Mouse (Mus musculus): ENCODE measurements around the gene Dpp6. TPM values are rescaled to one million over a fixed set of nuclear protein-coding genes. Genes with fewer than 3 reads are reported as not detected.

Gene Dpp6
- polyA plus RNA-seq, 1 experiment from 2014 or later, result 100 TPM

- no peak for ATAC-seq (ENCODE audit: low read depth)
- H3K27me3 ChIP-seq (ENCODE audit: control insufficient read depth, insufficient read depth, low read length), result no peaks in the 10 kb centered on the region
- H3K4me1 ChIP-seq (ENCODE audit: control insufficient read depth, insufficient read depth, low read length), result no peaks in the 10 kb centered on the region
- no peak overlapping the region for H3K4me3 ChIP-seq (ENCODE audit: low read depth, low read length)
- no peaks in the 10 kb centered on the region for H3K36me3 ChIP-seq (ENCODE audit: control insufficient read depth, insufficient read depth, low read length)
- H3K27ac ChIP-seq (ENCODE audit: low read depth, low read length), result no peak overlapping the region
- no peaks in the 10 kb centered on the region for H3K9me3 ChIP-seq (ENCODE audit: control insufficient read depth, low read length)
- no peak overlapping the region for H3K9ac ChIP-seq (replicated peaks; ENCODE audit: low read depth, low read length)
- no peak overlapping the region for H3K4me2 ChIP-seq (ENCODE audit: low read depth, low read length)
Observed at GRCm38 (mm10) chr5:27433584-27433983, 616.6 kb downstream of the Dpp6 start.

DNA sequence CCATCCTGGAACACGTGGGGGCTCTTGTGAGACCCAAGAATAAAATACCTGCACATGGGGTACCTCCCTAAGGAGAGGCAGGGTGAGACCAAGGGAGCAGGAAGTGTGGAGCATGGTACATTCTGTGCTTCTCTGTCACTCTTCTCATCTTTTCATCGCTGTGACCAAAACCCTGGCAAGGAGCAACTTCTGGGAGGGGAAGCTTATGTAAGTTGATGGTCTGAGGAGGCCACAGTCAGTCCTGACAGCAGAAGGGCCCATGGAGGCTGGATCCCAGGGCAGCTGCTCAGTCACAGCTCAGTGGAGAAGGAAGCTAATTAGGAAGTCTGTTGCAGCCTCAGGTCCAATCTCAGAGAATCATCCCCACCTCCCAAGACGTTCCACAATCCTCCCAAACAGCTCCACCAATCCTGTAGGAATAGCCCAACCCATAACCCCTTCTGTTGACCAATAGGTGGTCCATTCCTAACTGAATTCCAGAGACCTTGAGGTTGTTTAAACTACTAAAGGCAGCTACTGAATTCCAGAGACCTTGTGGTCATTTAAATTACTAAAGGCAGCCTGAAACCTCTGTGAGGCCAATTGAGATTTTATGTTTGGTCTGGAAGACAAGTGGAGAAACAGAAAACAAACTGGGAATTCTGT is 636.3 kb downstream of the Dpp6 start:
- H3K4me3 ChIP-seq (ENCODE audit: low read depth, low read length), result no peak overlapping the region
- H3K36me3 ChIP-seq (ENCODE audit: control insufficient read depth, insufficient read depth, low read length), result no peaks in the 10 kb centered on the region
- H3K4me1 ChIP-seq (ENCODE audit: control insufficient read depth, insufficient read depth, low read length), result no peaks in the 10 kb centered on the region
- ATAC-seq (ENCODE audit: low read depth), result no peak
- no peak overlapping the region for H3K4me2 ChIP-seq (ENCODE audit: low read depth, low read length)
- 33% methylated on average over 3 of the region's 3 CpGs for WGBS
- no peaks in the 10 kb centered on the region for H3K27me3 ChIP-seq (ENCODE audit: control insufficient read depth, insufficient read depth, low read length)
- no peak overlapping the region for H3K27ac ChIP-seq (ENCODE audit: low read depth, low read length)
- H3K9ac ChIP-seq (replicated peaks; ENCODE audit: low read depth, low read length), result no peak overlapping the region
- no peaks in the 10 kb centered on the region for H3K9me3 ChIP-seq (ENCODE audit: control insufficient read depth, low read length)

DNA sequence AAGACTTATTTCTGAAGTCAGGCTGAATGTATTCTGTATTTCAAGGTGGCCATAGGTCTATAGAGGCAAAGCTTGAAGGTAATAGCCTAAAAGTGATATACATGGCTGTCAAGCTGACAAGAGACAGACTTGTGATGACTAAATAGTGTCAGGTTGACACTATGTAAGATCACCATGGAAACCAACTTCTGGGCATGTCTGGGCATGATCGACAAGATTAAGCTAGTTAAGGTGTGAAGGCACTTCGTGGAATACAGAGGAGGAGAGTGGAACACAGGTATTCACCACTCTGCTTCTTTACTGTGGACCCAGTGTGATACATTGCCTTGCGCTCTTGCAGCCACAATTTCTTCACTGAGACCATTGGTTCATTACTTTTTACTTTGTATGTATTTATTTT is 637.4 kb downstream of the Dpp6 start:
- no peak overlapping the region for H3K9ac ChIP-seq (replicated peaks; ENCODE audit: low read depth, low read length)
- H3K36me3 ChIP-seq (ENCODE audit: control insufficient read depth, insufficient read depth, low read length), result no peaks in the 10 kb centered on the region
- ATAC-seq (ENCODE audit: low read depth), result no peak
- H3K4me2 ChIP-seq (ENCODE audit: low read depth, low read length), result no peak overlapping the region
- 93% methylated on average over 3 of the region's 3 CpGs for WGBS
- H3K27ac ChIP-seq (ENCODE audit: low read depth, low read length), result no peak overlapping the region
- H3K4me1 ChIP-seq (ENCODE audit: control insufficient read depth, insufficient read depth, low read length), result no peaks in the 10 kb centered on the region
- H3K9me3 ChIP-seq (ENCODE audit: control insufficient read depth, low read length), result no peaks in the 10 kb centered on the region
- no peaks in the 10 kb centered on the region for H3K27me3 ChIP-seq (ENCODE audit: control insufficient read depth, insufficient read depth, low read length)
- no peak overlapping the region for H3K4me3 ChIP-seq (ENCODE audit: low read depth, low read length)

DNA sequence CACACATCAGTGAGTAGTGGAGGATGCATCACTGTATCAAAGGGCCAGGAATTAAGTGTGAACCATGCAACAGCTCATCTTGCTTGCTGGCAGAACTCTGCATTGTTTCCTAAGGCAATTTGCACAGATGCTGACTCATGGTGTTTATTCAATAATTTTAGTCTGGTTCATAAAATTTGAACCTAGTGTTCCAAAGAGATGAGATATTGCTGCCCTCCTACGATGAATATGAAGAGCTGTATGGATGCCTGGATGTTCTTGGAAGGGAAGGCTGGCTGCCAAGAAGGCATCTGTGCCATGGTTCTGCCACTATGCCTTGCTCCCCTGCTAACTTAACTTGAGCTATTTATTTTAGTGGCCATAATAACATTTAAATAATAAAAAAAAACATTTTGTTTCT is 640.0 kb downstream of the Dpp6 start:
- no peak for ATAC-seq (ENCODE audit: low read depth)
- Histone ChIP-seq H3K27me3 (ENCODE audit: control insufficient read depth, insufficient read depth, low read length) (no peaks in the 10 kb centered on the region), H3K4me1 (ENCODE audit: control insufficient read depth, insufficient read depth, low read length) (no peaks in the 10 kb centered on the region), H3K9me3 (ENCODE audit: control insufficient read depth, low read length) (no peaks in the 10 kb centered on the region), H3K4me3 (ENCODE audit: low read depth, low read length) (no peak overlapping the region), H3K36me3 (ENCODE audit: control insufficient read depth, insufficient read depth, low read length) (no peaks in the 10 kb centered on the region), H3K4me2 (ENCODE audit: low read depth, low read length) (no peak overlapping the region), H3K9ac (replicated peaks; ENCODE audit: low read depth, low read length) (no peak overlapping the region), H3K27ac (ENCODE audit: low read depth, low read length) (no peak overlapping the region)
- WGBS, result 71% methylated on average over 1 of the region's 1 CpGs

DNA sequence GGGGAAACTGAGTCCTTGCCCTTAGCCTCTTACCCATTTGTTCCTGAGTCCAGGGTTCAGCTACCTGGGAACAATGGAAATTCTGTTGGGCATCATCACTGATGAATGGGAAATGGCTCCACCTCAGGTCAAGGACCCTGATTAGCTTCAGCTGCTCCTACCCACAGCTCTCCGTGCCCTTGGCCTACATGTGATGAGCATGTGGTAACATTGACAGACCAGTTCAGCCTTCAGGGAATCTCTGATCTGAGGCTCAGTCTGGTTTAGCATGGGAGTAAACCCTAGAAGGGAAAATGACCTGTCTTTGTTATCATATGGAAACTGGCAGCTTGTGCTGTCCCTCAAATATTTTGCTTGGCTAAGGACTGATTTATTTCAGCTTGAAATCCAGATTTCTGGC is 640.7 kb downstream of the Dpp6 start:
- H3K27me3 ChIP-seq (ENCODE audit: control insufficient read depth, insufficient read depth, low read length), result no peaks in the 10 kb centered on the region
- H3K9me3 ChIP-seq (ENCODE audit: control insufficient read depth, low read length), result no peaks in the 10 kb centered on the region
- H3K4me2 ChIP-seq (ENCODE audit: low read depth, low read length), result no peak overlapping the region
- H3K27ac ChIP-seq (ENCODE audit: low read depth, low read length), result no peak overlapping the region
- WGBS, result 66% methylated on average over 1 of the region's 1 CpGs
- H3K9ac ChIP-seq (replicated peaks; ENCODE audit: low read depth, low read length), result no peak overlapping the region
- H3K36me3 ChIP-seq (ENCODE audit: control insufficient read depth, insufficient read depth, low read length), result no peaks in the 10 kb centered on the region
- no peak for ATAC-seq (ENCODE audit: low read depth)
- H3K4me3 ChIP-seq (ENCODE audit: low read depth, low read length), result no peak overlapping the region
- no peaks in the 10 kb centered on the region for H3K4me1 ChIP-seq (ENCODE audit: control insufficient read depth, insufficient read depth, low read length)

DNA sequence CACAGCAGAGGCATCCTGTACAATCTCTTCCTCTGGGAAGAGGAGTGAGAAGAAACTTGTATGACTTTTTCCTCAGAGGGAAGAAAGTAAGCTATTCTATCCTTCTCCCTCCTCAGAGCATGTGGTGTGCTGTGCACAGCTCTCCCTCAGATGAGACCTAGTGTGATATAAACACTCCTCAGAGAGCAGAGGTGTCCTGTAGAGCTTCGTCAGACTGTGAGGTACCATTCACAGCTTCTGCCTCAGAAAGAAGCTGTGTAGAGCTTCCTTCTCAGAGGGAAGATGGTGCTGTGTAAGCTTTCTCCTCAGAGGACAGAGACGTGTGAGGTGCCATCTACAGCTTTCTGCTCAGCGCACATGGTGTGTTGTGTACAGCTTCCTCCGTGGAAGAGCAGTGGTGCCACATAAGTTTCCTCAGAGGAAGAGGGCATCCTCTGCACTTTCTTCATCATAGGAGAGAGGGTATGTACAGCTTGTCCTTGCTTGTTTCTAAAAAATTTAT is 658.0 kb downstream of the Dpp6 start:
- 87% methylated on average over 4 of the region's 4 CpGs for WGBS
- H3K36me3 ChIP-seq (ENCODE audit: control insufficient read depth, insufficient read depth, low read length), result no peaks in the 10 kb centered on the region
- H3K4me1 ChIP-seq (ENCODE audit: control insufficient read depth, insufficient read depth, low read length), result no peaks in the 10 kb centered on the region
- no peak for ATAC-seq (ENCODE audit: low read depth)
- no peaks in the 10 kb centered on the region for H3K27me3 ChIP-seq (ENCODE audit: control insufficient read depth, insufficient read depth, low read length)
- no peaks in the 10 kb centered on the region for H3K9me3 ChIP-seq (ENCODE audit: control insufficient read depth, low read length)
- no peak overlapping the region for H3K9ac ChIP-seq (replicated peaks; ENCODE audit: low read depth, low read length)
- H3K4me2 ChIP-seq (ENCODE audit: low read depth, low read length), result no peak overlapping the region
- H3K27ac ChIP-seq (ENCODE audit: low read depth, low read length), result no peak overlapping the region
- no peak overlapping the region for H3K4me3 ChIP-seq (ENCODE audit: low read depth, low read length)

DNA sequence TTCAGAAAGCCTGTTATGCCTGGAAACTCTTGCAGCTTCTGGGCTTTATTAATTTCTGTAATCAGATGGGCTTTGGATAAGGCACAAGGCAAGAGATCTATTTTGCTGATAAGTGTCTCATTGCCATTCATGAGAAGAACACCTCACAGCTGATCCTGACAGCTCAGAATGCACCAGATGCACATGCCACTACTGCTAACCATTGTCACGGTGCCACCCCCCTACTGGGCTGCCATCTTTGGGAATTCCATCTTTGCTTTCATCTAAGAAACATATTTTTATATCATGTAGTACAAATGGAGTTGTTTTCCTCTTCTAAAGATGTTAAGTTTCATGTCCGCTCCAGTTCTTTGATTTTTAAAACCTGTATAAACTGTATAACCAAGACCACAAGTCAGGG is 664.7 kb downstream of the Dpp6 start:
- Histone ChIP-seq H3K9me3 (ENCODE audit: control insufficient read depth, low read length) (no peaks in the 10 kb centered on the region), H3K9ac (replicated peaks; ENCODE audit: low read depth, low read length) (no peak overlapping the region), H3K4me1 (ENCODE audit: control insufficient read depth, insufficient read depth, low read length) (no peaks in the 10 kb centered on the region), H3K4me3 (ENCODE audit: low read depth, low read length) (no peak overlapping the region), H3K36me3 (ENCODE audit: control insufficient read depth, insufficient read depth, low read length) (no peaks in the 10 kb centered on the region), H3K27me3 (ENCODE audit: control insufficient read depth, insufficient read depth, low read length) (no peaks in the 10 kb centered on the region), H3K27ac (ENCODE audit: low read depth, low read length) (no peak overlapping the region), H3K4me2 (ENCODE audit: low read depth, low read length) (no peak overlapping the region)
- no peak for ATAC-seq (ENCODE audit: low read depth)
- 79% methylated on average over 2 of the region's 2 CpGs for WGBS

GRCm38 (mm10) chr5:27486138-27486537 is 669.1 kb downstream of the Dpp6 start:
- no peak overlapping the region for H3K4me2 ChIP-seq (ENCODE audit: low read depth, low read length)
- H3K9me3 ChIP-seq (ENCODE audit: control insufficient read depth, low read length), result no peaks in the 10 kb centered on the region
- no peaks in the 10 kb centered on the region for H3K27me3 ChIP-seq (ENCODE audit: control insufficient read depth, insufficient read depth, low read length)
- no peak overlapping the region for H3K9ac ChIP-seq (replicated peaks; ENCODE audit: low read depth, low read length)
- H3K4me3 ChIP-seq (ENCODE audit: low read depth, low read length), result no peak overlapping the region
- WGBS, result 48% methylated on average over 1 of the region's 1 CpGs
- H3K27ac ChIP-seq (ENCODE audit: low read depth, low read length), result no peak overlapping the region
- H3K4me1 ChIP-seq (ENCODE audit: control insufficient read depth, insufficient read depth, low read length), result no peaks in the 10 kb centered on the region
- ATAC-seq (ENCODE audit: low read depth), result 0 out of 2 replicates have a peak, but pooled peaks have one; percentile 35
- no peaks in the 10 kb centered on the region for H3K36me3 ChIP-seq (ENCODE audit: control insufficient read depth, insufficient read depth, low read length)

DNA sequence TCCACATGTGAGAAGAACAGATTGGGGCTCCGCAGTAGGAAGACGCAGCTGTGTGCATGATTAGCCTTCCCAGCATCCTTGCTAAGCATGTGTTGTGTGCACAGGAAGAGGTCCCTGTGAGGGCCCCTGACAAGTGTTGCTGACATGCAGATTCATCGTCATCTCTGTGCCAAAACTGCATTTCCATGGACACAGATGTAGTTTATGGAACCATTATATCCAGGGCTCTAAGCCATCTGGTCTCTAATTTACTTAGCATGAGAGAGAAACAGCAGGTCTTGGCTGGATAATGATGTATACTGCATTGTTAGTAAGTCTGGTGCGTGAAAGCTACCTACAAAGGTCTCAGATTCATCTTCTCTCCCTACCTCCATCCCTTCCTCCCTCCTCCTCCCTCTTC is 673.9 kb downstream of the Dpp6 start:
- Histone ChIP-seq H3K4me2 (ENCODE audit: low read depth, low read length) (no peak overlapping the region), H3K27me3 (ENCODE audit: control insufficient read depth, insufficient read depth, low read length) (no peaks in the 10 kb centered on the region), H3K9ac (replicated peaks; ENCODE audit: low read depth, low read length) (no peak overlapping the region), H3K27ac (ENCODE audit: low read depth, low read length) (no peak overlapping the region), H3K36me3 (ENCODE audit: control insufficient read depth, insufficient read depth, low read length) (no peaks in the 10 kb centered on the region), H3K4me3 (ENCODE audit: low read depth, low read length) (no peak overlapping the region), H3K9me3 (ENCODE audit: control insufficient read depth, low read length) (no peaks in the 10 kb centered on the region), H3K4me1 (ENCODE audit: control insufficient read depth, insufficient read depth, low read length) (no peaks in the 10 kb centered on the region)
- peak; percentile 63; the same call in 1 of the 2 replicates for ATAC-seq (ENCODE audit: low read depth)
- 65% methylated on average over 4 of the region's 4 CpGs for WGBS
